Mouse (Mus musculus): ENCODE measurements at regions not wholly inside any gene's neighbourhood (a gene's known extent, or its start where the extent isn't known, plus 50 kb on each side); places are given as distances from the start of the nearest gene placed in this dataset.

DNA sequence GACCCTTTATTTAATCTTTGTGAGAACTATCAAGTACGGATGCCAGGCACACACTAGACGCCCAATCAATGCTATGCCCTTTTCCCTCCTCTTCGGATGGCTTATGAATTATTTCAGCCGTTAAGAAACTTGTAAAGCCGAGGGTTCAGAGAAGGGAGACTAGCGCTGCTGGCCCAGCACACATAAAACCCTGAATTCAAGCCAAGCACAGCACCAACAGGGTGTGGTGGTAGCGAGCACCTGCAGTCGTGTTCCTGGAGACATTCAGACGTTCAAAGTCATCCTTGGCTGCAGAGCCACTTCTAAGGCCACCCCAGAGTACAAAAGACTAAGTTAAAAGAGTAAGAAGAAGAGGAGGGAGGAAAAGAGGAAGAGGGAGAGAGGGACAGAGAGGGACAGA is 148.5 kb upstream of the Jarid2 start:
- DNase-seq: no peak

DNA sequence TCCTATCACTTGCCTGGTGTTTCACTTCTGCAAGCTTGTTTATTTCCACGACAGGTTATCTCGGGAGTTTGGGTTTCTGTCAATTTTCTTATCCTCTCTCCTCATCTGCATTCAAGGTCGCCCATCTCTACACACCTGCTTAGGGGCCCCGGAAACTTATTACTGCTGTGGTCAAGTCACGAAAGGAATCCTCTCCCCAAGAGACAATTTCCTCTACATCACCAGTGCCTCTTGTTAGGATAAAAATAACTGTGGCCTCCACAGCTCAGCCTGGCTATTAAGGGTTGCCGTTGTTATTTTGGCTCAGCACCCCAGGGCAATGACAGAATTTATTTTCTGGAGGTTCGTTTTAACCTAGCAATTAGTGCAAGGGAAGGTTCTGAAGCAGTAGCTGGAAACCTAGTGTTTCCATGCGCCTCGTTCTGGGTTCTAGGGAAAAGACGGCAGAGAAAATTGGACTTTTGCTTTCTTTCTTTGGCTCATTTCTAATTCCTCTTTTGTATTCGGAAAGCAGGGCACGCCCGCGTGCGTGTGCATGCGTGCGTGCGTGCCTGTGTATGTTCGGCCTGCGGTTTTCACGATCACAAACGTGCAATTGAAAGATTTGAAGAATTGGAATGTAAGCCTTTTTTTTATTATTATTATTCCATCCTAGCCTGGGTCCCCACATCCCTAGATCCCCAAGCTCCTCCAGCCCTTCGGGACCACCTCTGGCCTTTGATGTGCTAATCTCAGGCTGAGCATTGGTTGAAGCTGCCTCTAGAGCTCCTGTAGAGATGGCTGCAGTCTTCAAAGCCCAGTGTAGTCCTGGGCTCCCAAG is 147.1 kb upstream of the Jarid2 start:
- DNase-seq: no peak

DNA sequence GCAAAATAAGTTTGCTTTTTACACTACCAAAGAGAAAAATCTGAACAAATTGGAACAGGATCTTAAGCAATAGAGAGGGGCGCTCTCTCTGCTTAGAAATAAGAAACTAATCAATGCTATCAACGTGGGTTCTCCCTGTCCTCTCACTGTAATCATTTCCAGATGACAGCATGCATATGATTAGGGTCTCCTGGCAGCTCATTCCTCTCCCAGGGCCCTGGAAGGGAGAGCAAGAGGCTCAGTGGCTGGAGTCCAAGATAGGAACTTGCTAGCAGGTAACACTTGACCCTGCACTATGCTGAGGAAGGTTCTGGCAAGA is 146.5 kb upstream of the Jarid2 start:
- DNase-seq: no peak

DNA sequence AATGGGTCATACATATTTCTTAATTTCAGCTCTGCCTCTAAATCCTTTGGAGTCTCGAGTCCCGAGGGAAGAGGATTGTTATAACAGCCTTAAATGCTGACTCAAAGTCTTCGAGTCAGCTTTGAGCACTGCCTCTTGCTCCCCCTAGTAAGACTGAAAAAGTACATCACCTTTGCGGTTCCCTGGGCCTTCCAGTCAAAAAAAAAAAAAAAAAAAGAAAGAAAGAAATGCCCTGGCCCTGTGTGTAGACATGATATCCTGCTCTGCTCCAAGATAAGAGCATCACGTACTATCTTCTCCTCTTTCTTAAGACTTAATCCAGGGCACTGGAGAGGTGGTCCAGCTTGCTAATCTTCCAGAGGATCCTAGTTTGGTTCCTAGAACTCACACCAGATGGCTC is 145.7 kb upstream of the Jarid2 start:
- no peak for DNase-seq

DNA sequence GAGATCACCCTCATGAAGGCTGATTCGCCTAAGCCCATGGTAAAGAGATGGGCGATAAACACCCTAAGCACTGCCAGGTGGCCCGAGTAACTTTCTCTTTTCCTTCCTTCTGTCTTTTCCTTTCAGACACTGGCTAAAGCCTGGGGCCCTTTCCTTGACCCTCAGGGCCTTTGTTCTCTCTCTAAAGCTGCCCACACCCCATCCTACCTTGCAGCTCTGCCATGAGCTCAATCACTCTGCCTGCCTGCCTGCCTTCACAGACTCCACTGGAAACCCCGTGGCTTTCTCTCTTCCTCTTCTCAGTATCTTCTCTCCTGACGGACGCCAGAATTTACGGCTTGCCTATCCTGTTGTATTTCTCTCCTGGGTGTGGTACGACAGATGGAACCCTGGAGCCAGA is 145.1 kb upstream of the Jarid2 start:
- no peak for DNase-seq

DNA sequence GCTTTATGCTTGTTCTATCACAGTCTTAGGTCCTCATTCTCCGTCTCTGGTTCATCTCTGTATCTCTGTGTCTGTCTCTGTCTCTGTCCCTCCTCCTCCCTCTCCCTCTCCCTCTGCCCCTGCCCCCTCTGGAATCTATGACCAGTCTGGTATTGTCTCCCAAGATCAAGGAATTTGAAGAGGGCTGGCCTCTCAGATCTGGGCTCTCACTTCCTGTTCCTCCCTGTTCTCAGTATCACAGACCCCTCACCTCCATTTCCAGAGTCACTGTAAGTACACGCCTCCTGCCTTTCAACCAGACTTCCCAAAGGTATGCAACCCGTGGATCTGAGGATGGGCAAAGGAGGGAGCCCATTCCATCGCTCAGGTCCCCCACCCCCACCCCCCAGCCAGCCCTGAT is 144.7 kb upstream of the Jarid2 start:
- DNase-seq: no peak

DNA sequence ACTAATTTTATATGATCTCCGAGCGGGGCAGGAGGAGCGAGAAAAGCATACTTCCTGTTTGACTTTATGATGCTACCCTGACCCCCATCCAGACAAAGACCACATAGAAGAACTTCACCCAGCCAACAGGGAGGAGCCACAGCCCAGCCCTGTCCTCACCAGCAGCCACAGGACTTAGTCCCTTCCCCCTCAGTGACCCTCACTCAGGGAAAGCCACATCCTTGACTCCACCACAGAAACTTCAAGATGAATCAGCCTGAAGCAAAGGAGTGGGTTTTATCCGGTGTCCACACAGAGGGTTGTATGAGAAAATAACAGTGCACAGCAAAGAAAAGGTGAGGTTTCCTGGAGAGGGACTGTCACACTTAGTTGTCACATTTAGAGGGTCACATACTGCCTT is 141.4 kb upstream of the Jarid2 start:
- DNase-seq: no peak

DNA sequence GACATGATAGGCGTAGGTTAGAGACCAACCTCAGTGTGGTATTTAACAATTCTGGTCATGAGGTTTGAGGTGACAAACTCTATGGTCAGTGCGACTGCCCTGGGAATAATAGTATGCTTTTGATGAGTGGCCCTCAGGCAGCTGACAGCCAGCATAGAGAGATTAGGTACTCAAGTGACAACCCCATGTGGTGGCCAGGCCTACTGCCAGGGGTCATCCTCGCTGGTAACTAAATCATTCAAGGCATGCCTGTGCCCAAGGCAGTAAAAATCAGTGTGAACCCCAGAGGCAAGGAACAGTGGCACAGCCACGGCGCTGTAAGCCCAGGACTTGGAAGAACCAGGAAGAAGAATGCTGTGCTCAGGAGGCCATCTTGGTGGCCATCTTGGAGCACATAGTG is 134.6 kb upstream of the Jarid2 start:
- no peak for DNase-seq

DNA sequence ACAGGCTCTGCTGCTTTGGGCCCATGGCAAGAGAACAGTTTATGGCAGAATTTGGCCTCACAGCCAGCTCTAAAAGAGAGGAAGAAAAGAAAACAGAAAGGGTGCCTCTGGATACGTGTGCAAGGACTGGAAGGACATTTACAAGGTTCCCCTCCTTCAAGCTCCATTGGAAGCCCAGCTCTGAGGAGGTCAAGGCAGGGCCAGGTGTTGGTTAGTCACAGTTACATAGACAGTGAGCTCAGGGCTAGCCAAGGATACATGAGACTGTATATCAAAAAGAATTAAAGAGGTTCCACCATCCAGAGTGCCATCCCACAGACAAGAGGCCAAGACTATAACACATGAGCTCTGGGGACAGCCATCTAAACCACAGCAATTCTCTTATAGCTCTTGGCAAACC is 131.6 kb upstream of the Jarid2 start:
- no peak for DNase-seq

DNA sequence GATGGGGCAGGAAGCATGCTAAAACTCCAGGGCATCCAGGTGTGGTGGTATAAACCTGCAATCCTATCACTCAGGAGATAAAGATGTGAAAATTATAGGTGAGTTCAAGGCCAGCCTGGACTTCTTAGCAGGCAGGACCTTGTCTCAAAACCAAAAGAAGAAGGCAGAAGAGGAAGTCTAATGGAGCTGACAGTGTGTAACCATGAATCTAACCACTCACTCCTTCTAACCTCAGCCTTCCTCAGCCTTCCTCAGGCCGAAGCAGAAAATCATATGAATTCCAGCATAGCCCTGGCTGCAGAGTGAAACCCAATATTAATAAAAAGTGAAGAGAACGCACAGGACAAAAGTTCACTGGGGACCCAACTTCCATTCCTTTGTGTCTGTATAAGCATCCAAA is 128.2 kb upstream of the Jarid2 start:
- no peak for DNase-seq

DNA sequence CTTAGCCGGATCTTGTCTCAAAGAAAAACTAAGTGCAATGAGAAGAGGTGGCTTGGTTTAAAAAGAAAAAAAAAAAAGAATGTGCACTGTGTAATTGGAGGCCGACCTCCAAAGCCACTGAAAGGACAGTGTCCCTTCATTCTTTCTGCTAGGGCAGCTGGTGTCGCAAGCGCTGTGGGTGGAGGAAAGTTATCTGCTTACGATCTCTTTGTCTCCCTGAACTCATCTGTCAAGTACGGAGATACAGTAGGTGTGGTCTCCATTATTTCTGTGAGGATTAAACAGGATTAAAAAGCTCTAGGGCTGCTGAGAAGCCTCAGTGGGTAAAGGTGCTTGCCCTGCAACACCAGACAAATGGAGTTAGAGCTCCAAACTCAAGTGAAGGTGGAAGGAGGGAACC is 126.6 kb upstream of the Jarid2 start:
- DNase-seq: no peak

DNA sequence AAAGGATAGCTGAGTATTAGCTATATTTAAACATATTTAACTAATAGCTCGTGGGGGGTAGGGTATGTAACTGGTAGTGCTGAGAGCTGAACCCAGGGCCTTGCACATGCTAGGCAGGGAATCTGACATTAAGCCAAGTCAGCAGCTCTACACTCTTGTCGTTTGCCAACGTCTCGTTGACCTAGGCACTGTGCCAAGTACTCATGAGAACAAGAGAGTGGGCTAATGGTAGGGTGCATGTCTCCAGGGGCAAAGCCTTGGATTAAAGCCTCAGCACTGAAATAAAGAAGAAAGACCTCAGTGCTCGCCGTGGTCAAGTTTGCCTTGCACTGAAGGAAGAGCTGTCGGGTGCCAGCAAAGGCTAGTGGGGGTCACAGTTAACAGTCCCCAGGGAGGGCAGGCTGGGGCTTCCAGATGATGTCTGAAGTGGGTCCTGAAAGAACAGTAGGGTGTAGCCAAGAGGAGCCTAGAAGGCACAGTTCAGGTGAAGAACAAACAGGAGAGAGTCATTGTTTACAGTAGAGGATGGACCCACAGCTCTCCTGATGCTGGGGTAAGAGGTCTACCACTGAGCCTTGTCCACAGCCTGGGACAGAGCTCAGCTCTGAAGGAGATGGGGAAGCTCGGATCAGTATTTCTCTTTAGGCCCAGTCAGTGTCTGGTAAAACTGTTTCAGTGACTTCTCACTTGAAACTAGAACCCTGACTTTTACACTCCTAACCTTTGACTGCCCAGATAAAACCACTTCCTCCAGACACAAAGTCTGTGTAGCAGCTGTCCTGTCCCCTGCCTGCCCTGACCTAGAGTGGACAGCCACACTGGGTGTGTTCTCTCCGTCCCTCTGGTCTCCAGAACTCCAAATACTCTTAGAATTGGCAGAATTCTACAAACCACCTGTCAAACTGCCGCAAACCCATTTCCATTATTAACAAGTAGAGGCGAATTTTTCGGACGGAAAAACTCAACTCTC is 121.7 kb upstream of the Jarid2 start:
- no peak for DNase-seq

DNA sequence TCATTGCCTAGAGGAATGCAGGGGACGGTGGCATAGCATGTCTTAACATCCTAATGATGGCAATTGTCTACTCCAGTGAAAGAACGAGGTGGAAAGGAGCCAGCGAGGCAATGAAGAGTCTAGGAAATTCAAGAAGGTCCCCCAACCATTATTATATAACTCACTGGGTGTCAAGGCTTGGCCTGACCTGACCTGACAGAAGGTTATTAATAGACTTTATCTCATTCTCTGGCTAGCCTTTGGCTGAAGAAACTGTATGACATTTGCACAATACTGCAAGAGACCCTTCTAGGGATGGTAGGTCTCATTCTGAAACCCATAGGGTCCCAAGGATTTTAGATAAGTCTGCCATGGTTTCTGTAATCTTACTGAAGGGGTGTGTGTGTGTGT is 121.0 kb upstream of the Jarid2 start:
- DNase-seq: no peak

DNA sequence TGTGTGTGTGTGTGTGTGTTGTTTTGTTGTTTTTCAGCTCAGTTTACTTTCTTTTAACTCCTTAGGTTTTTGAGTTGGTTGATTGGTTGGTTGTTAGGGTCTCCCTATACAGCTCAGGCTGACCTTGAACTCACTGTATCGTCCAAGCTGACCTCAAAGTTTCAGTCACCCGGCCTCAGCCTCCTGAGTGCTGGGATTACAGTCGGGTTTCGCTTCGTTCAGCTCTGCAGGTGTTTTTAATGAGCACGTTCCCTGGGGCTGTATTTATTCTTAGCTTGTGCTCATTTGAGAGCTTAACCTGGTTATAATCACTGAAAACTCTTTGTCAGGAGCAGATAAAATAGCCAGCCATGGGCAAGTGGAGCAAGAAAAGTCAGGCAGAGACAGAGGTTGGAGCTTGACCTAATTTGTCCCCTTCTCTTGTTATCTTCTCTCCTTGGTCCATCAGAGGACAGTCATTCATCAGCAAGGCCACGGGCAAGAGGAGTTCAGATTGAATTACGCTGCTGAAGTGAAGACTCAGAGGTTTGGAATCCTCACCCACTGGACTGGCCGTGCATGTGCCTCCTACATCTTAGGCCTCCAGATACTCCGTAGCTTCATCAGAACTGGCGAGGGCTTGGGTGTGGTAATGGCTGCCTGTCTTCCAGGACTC is 120.5 kb upstream of the Jarid2 start:
- no peak for DNase-seq

DNA sequence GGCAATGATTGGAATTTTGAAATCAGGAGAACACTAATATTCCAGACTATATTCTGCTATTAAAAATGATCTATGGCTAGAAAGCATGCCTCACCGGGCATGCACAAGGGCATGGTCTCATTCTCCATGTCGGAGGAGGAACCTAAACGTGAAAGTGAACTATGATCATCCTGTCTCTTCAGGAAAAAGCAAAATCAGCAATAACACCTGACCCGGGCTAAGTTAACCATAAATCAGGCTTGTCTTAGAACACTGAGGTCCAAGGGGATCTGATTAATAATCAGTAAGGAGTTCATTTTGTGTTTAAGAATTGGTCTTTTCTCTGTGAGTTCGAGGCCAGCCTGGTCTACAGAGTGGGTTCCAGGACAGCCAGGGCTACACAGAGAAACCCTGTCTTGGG is 119.7 kb upstream of the Jarid2 start:
- DNase-seq: no peak

DNA sequence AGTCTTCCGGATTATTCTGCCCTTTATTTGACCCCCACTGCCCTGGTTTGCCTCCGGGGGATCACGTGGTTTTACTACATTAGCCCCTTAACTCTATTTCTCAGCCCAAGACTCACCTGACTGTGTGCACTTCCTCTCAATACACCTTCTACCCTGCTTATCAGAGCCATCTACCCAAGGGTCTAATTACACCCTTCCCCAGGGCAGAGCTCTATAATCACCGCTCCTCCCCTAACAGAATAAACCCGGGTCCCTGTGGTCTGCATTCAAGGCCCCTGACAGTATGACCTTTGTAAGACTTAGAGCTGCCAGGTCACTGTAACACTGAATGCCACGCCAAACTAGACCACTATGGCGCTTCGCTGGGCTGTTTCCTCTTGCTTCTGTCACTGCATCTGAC is 113.6 kb upstream of the Jarid2 start:
- DNase-seq: no peak

DNA sequence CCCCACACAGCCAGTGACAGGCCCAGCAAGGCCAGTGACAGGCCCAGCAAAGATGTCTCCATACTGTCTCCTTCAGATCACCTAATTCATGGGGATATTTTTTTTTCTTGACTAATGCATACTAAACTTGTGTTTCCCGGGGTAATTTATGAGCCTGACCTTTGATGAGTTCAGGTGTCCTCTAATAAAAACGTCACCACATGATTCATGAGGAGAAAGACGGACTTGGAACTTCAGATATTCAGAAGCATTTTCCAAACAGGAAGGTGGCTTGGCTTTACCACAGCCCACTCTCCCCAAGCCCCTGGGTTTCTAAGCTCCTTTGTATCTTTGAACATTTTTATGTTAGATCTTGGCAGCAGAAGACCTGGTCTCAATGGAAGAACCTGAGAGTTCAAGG is 110.9 kb upstream of the Jarid2 start:
- DNase-seq: no peak

DNA sequence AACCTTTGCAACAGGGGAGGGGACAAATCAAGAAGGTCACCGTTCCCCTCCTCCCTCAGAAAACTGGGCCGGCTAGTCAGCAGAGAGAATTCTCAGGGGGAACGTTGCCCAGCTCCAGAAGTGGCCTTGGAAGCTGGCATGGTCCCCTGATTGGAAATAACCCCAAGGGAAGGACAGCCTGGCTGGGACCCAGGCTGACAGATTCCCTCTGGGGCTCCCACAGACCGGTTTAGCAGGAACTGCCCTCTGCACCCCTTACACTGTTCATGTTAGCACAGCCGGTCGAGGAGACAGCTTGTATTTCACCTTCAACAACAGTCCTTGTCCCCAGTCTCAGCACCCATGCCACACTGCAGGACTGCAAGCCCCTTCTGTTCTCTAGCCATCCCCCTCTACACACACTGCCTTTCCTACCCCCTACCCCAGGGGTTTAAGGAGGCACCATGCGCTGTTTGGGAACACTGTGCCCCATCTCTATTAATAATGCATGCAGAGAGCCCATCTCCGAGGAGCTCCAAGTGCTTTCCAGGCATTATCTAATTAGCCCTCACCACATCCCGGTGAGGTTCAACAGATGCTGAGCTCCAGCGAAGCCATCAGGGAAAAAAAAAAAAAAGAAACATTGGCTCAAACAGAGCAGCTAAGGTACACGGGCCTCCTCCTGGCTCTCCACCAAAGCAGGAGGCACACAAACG is 106.5 kb upstream of the Jarid2 start:
- DNase-seq: peak; percentile 12

DNA sequence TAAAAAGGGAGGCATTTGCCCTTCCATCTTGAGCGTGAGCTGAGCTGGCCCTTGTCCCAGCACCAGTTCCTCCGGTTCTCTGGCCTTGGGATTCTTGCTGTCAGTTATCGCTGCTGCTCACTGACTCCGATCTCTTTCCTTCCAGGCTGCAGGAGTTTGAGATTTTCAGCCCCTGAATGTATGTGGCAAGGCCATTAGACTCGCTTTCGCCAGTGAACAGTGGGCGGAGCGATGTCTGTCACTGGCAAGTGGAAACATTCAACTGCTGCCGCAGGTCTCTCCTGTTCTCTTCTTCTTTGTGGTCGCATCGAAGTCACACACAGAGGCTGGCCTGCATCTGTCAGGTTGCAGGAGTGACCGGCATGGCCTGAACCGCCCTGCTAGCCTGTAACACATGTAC is 104.6 kb upstream of the Jarid2 start:
- no peak for DNase-seq

DNA sequence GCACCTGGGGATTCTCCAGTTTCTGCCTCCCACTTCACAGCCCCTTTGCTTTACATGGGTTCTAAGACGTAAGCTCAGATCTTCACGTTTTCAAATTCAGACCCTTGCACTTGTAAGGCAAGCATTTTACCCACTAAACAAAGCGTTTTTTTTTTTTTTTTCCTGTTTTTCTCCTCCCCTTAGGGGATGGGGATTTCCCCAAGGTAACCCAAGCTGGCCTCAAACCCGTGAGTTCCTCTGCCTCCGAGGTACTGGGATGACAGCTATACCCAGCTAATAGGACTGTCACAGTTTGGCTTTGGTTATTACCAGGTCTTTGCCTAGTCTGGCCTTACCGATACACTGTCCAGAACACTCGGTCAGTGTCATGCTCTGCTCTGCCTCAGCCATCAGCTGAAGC is 103.5 kb upstream of the Jarid2 start:
- DNase-seq: no peak

DNA sequence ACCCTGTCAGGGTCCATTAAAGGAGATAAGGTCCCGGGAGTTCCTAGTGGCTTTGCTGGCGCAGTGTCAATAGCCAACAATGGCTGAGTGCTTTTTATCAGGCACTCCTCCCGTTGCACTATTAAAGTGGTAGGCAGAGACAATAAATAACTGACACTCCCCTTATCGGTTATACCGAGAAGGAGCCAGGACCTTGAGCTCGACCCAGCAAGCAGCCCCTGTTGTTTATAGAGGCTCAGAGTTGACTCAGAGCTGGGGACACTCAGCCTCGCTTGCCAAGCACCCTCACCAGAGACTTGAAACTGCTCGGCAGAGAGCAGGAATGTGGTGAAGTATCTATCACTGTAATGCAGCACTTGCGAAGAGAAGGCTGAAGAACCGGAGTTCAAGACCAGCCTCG is 102.5 kb upstream of the Jarid2 start:
- DNase-seq: no peak

DNA sequence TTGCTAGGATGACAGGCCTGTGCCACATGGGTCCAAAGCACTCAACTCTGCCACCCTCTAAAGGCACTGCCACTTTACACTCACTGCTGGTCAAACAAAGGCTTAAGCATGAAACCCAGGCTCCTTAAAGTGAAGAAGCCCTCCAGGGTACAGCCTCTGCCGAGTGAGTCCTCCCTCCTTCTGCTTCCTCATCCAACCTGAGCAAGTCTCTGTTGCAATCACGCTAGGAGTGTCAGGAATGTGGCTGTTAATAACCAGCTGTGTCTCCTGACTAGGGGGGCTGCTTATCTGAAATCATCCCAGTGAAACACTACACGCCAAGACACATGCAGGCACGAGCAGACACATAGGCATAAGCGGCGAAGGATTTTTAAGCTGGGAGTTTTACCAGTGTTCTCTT is 99.2 kb upstream of the Jarid2 start:
- no peak for DNase-seq

DNA sequence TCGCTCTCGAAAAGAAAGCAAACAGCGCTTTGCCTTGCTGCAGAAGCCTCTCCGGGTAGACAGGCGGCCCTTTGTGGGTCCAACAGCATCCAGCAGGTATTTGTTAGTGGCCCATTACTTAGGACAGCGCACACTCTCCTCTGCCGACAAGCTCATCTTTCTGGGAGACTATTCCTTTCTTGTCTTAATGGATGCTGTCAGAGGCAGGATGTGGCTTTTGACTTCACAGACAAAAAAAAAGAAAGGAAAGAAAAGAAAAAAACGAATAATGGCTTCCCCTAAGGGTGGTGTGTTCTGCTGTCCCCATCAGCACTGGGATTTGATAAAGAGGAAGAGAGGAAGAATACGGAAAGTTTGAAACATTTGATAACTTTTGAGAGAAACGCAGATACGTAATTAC is 94.7 kb upstream of the Jarid2 start:
- no peak for DNase-seq
